Mouse (Mus musculus) heart, postnatal 0 days (tissue): Measurements from ENCODE around the gene Serpinf1.

Source experiments
- CTCF ChIP-seq: IDR thresholded peaks from 2 replicates; pipeline ENCODE4 v1.5.1; 2016; ENCODE audit warnings: antibody characterized with exemption, control low read depth, low read depth
- EP300 ChIP-seq: IDR thresholded peaks from 2 replicates; pipeline ENCODE4 v1.6.1; 2016; ENCODE audit warnings: antibody characterized with exemption, low read depth

DNA sequence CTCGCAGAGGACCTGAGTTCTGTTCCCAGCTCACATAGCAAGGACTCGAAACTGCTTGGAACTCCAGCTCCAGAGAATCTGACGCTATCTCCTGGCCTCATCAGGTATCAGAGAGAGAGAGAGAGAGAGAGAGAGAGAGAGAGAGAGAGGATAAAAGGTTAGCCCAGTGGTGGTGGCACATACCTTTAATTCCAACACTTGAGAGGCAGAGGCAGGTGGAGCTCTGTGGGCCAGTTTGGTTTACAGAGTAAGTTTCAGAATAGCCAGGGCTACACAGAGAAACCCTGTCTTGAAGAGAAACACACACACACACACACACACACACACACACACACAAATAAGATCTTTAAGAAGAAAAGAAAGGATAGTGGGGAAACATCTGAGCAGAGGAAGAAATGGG is 590 bp upstream of the Serpinf1 start:
- TF ChIP-seq CTCF (no peak), EP300 (no peak)
